Mouse (Mus musculus): ENCODE data around the gene Misp.

Gene Misp

GRCm38 (mm10) chr10:79853860-79854795 lies 33.3 kb downstream of the Misp start, which contains the start of gene Ptbp1:
Gene Ptbp1, plus strand, starts transcription at chr10:79854427.
- peak; percentile 100 for DNase-seq (ENCODE audit: extremely low read depth, insufficient read length, low spot score)

DNA sequence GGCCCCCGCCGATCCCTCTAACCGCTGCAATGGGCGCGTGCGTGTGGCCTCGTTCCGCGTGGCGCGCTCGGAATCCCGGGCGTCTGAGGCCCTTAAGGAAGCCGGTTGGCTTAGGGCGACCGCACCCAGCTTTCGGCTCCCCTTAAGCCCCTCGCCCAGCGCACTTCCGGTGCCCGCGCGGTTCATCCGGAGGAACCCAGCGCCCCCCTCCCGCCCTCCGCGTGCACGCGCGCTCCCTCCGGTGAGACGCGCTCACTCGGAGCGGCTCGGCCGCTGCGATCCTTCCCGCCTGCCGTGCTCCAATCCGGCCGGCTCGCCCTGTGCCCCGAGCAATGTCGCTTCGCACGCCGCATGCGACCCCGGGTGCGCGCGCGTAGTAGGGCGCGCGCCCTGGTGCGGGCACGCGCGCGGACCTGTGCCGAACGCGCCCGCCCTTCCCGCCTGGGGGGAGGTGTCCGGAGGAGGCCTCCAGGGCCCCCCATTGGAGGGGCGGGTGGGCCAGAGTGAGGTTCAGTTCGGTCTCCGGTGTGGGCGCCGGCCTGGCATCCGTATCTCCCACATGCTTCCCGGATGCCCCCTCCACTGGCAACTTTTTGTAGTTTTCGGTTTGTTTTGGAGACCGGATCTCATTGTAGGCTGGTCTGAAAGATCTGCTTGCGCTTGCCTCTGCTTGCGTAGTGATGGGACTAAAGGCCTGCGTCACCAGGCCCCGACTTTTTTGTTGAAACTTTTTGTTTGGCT lies 34.2 kb downstream of the Misp start:
- DNase-seq (ENCODE audit: extremely low read depth, insufficient read length, low spot score), result peak; percentile 83

GRCm38 (mm10) chr10:79855558-79856184 lies 34.9 kb downstream of the Misp start:
- DNase-seq (ENCODE audit: extremely low read depth, insufficient read length, low spot score), result peak; percentile 45

GRCm38 (mm10) chr10:79856280-79856679 lies 35.5 kb downstream of the Misp start:
- DNase-seq (ENCODE audit: extremely low read depth, insufficient read length, low spot score), result no peak

- DNase-seq (ENCODE audit: extremely low read depth, insufficient read length, low spot score), result no peak
Observed at GRCm38 (mm10) chr10:79856704-79857451, 36.1 kb downstream of the Misp start.

GRCm38 (mm10) chr10:79857452-79857811 lies 36.6 kb downstream of the Misp start:
- DNase-seq (ENCODE audit: extremely low read depth, insufficient read length, low spot score), result peak; percentile 50

DNA sequence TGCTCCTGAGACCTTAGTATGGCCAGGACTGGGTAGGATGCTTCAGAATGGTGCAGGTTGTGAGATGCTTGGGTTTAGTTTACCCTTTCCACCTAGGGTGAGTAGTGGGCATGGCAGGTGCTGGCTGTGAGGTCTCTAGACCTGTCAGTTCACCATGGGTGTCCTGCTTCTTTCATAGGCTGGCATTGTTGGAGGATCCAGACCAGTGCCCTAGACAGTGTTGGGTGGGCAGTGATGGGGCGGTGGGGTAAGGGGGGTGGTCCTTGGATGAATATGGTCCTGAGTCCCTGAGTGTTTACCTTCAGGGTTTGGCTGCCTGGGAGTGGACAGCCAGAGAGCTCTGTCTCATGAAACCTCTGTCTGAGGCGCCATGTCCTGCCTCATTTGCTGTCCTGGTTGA lies 37.1 kb downstream of the Misp start:
- no peak for DNase-seq (ENCODE audit: extremely low read depth, insufficient read length, low spot score)

- peak; percentile 45 for DNase-seq (ENCODE audit: extremely low read depth, insufficient read length, low spot score)
Observed at GRCm38 (mm10) chr10:79858416-79859074, 37.8 kb downstream of the Misp start.

GRCm38 (mm10) chr10:79859116-79859515 lies 38.3 kb downstream of the Misp start:
- no peak for DNase-seq (ENCODE audit: extremely low read depth, insufficient read length, low spot score)

- DNase-seq (ENCODE audit: extremely low read depth, insufficient read length, low spot score), result no peak
Observed at GRCm38 (mm10) chr10:79860079-79860911, 39.5 kb downstream of the Misp start.

DNA sequence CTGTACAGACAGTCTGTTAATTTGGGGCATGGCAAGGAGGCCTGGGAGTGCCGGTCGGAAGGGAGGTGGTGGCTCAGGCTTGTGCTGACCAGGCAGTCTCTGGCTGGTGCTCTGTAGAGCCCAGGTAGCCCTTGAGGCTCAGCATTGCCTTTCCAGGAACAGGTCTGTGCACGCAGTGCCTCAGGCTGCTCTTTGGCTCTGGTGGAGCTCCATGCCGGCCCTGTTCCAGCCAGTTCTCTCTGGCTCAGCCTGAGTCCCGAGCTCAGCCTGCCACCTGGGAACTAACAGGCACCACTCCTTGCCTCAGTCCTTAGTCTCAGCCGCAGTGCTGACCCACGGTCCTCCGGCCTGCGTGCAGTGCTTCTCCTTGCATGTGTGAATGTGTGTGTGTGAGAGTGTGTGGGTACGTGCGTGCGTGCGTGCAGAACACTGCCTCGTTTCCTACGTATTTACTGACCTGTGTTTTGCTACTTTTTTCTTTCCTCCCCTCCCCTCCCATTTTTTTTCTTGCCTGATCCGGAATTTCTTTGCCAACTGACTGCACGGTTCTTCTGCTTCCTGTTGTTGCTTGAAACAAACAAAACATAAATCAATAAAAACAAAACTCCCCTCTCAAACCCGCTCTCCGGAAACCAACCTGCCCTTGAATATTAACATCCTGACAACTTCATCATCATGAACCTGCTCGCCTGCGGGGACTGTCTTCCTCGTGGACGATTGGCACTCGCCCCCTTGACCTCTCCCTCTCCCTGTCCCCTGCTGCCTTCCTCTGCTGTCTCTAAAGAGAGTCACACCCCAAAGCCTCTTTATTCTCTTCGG lies 40.6 kb downstream of the Misp start:
- no peak for DNase-seq (ENCODE audit: extremely low read depth, insufficient read length, low spot score)

DNA sequence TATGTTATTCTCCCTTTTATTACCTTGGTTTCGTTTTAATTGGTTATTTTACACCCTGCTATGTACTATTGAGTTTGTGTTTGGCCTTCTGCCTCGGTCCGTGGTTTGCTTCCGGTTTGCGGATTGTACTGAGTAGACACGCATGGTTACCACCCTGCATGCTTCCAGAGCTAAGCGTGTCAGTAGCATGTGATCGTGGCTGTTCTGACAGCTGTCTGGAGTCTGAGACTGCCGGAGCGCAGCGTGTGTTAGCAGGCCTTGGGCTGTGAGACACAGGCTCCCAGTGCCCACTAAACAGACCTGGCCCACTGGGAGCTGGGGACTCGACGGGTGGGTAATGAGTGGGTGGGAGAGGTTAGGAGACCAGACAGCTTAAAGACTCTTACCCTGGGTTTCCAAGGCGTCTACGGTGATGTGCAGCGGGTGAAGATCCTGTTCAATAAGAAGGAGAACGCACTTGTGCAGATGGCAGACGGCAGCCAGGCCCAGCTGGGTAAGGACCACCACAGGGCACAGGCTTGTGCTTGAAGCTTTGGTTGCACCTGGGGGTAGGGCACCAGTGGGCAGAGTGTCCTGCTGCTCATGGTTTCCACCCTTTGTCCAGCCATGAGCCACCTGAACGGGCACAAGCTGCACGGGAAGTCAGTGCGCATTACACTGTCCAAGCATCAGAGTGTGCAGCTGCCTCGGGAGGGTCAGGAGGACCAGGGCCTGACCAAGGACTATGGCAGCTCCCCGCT lies 41.4 kb downstream of the Misp start:
- DNase-seq (ENCODE audit: extremely low read depth, insufficient read length, low spot score), result peak; percentile 37

DNA sequence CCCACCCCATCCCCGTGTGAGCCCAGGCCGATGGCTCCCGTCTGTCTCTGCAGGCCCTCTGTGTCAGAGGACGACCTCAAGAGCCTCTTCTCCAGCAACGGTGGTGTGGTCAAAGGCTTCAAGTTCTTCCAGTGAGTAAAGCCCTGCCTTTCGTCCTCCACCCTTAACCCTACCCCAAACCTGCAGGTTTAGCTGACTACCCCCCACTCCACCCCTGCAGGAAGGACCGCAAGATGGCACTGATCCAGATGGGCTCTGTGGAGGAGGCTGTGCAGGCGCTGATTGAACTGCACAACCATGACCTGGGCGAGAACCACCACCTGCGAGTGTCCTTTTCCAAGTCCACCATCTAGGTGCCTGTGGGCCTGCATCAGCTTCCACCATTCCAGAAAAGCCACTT lies 42.1 kb downstream of the Misp start:
- DNase-seq (ENCODE audit: extremely low read depth, insufficient read length, low spot score), result peak; percentile 41

GRCm38 (mm10) chr10:79864351-79865188 lies 43.8 kb downstream of the Misp start:
- peak; percentile 49 for DNase-seq (ENCODE audit: extremely low read depth, insufficient read length, low spot score)

DNA sequence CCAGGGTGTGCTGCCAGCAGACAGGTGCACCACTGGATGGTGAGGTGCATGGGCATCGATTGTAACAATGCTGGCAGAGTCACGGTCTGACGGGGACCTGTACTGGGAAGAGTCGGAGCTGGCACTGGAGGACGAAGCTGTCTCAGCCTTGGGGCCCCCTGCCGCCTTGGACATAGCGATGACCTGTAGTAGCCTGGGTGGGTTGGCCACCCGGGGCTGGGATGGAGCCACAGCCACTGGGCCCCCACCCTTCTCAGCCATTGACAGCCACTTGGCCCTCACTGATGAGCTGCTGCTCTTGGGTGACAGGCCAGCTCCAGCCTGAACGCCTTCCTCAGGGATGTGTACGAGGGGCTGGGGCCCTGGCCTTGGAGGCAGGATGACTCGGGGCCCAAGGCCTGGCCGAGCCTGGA lies 44.4 kb downstream of the Misp start:
- peak; percentile 52 for DNase-seq (ENCODE audit: extremely low read depth, insufficient read length, low spot score)

DNA sequence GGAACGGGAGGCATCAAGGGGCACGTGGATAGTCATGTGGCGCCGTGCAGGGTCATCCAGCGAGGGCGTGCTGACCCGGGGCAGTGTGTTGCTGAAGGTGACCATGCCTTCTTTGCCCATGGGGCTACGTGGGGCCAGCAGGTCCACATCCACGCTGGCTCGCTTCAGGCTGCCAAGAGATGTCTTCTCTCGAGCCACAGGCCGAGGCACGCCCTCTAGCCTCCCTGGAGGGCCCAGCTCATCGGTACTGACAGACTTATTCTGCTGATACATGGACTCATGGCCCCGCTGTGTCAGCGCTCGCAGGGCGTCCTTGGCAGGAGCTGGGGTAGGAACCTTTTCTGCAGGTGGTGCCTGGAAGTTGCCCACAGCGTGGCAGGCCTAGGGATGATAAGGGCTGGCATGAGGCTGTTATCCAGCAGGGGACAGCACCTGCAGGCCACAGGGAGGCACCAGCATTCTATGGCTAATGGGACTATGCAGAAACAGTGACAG lies 45.1 kb downstream of the Misp start:
- DNase-seq (ENCODE audit: extremely low read depth, insufficient read length, low spot score), result peak; percentile 59

GRCm38 (mm10) chr10:79866601-79867000 lies 45.8 kb downstream of the Misp start:
- peak; percentile 44 for DNase-seq (ENCODE audit: extremely low read depth, insufficient read length, low spot score)
